Mouse (Mus musculus): ENCODE measurements around the gene Dazl. TPM values are rescaled to one million over a fixed set of nuclear protein-coding genes. Genes with fewer than 3 reads are reported as not detected.

The Dazl gene
- polyA plus RNA-seq, 1 experiment from 2014 or later = 0.30 TPM

DNA sequence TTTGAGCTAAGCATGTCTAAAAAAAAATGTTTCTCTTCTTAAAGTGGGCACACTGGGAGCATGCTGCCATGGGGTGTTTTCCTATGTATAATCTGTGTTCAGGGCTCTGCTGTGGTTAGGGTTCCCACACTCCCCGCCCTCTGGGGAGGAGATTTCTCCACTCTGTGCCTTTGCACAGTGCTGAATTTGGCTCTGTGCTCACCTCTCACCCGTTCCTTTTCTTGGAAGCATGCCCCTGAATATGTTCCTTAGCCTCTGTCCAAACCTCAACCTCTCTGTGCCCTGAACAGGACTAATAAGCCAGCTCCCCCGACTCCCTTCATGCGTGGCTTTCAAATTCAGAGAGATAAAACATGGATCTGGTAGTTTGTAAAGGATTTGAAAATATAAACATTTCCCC, 63.9 kb downstream of the Dazl start:
- Histone ChIP-seq H3K4me1 (no peaks in the 10 kb centered on the region), H3K9me3 (replicated peaks) (no peaks in the 10 kb centered on the region), H3K36me3 (no peaks in the 10 kb centered on the region), H3K27me3 (replicated peaks) (no peaks in the 10 kb centered on the region), H3K9ac (no peak overlapping the region), H3K4me2 (no peak overlapping the region), H3K27ac (no peak overlapping the region), H3K4me3 (no peak overlapping the region)
- ATAC-seq = no peak
- WGBS (ENCODE audit: insufficient replicate concordance) = 67% methylated on average over 4 of the region's 4 CpGs

Other genes with a start within 250 kb of the Dazl start
- 9.8 and 11.0 TPM in 2 replicates for gene Rftn1, start 103.0 kb downstream of the Dazl start, polyA plus RNA-seq (2016; fragmentation: Nextera tagmentation; extraction: Ambion mirVana)
- gene Plcl2, start 215.8 kb upstream of the Dazl start, polyA plus RNA-seq (2016; fragmentation: Nextera tagmentation; extraction: Ambion mirVana) = 2.4 and 3.1 TPM in 2 replicates

Measured in liver, embryonic 12.5 days (tissue).